Mouse (Mus musculus) hindbrain, embryonic 15.5 days (tissue): ENCODE measurements around the gene Pcbp3. TPM values are rescaled to one million over a fixed set of nuclear protein-coding genes. Genes with fewer than 3 reads are reported as not detected.
"Not testable (repeated sequence)": the region's sequence is repeated elsewhere in the genome, so short reads cannot be mapped to it uniquely, and the experiment has no call there.

ENCODE experiments used
- ATAC-seq: fragments of 200-750 bp; cut with Nextera tagmentation; 2 replicates; pipeline ENCODE4 v1.8.0; 2017; ENCODE audit warnings: low read depth, moderate number of reproducible peaks, moderate TSS enrichment; ENCODE audit not compliant: low FRiP score
- H3K27ac ChIP-seq: fragments of 300-500 bp; sonication (generic); replicated peaks from 2 replicates; pipeline ENCODE4 v1.5.1; 2015; ENCODE audit warnings: mild to moderate bottlenecking, inconsistent platforms
- H3K27me3 ChIP-seq: fragments of 300-500 bp; sonication (generic); 2 replicates; pipeline ENCODE4 v1.6.1; 2015; ENCODE audit warnings: control low read depth, inconsistent platforms
- H3K36me3 ChIP-seq: fragments of 300-500 bp; sonication (generic); 2 replicates; pipeline ENCODE4 v1.6.1; 2015; ENCODE audit warnings: control low read depth, inconsistent platforms
- H3K4me1 ChIP-seq: fragments of 300-500 bp; sonication (generic); replicated peaks from 2 replicates; pipeline ENCODE4 v1.6.1; 2015; ENCODE audit warnings: control low read depth, inconsistent platforms
- H3K4me2 ChIP-seq: fragments of 300-500 bp; sonication (generic); 2 replicates; pipeline ENCODE4 v1.6.1; 2015; ENCODE audit warnings: moderate library complexity, mild to moderate bottlenecking, inconsistent platforms
- H3K4me3 ChIP-seq: fragments of 300-500 bp; sonication (generic); 2 replicates; pipeline ENCODE4 v1.5.1; 2015; ENCODE audit warnings: mild to moderate bottlenecking, inconsistent platforms
- H3K9ac ChIP-seq: fragments of 300-500 bp; sonication (generic); 2 replicates; pipeline ENCODE4 v1.6.1; 2015; ENCODE audit warnings: inconsistent platforms
- H3K9me3 ChIP-seq: fragments of 300-500 bp; sonication (generic); 2 replicates; pipeline ENCODE4 v1.6.1; 2016; ENCODE audit warnings: control low read depth, inconsistent platforms
- WGBS: fragments of 180-500 bp; shearing (Covaris S2); methylation state at CpG from one replicate; pipeline ENCODE4 v1.1.7; 2015; 5-methylcytosine and 5-hydroxymethylcytosine counted together
- polyA plus RNA-seq: library from polyadenylated mRNA; unstranded; fragments of >200 nt; fragmentation: Nextera tagmentation; extraction: Ambion mirVana; gene quantifications from 2 replicates; pipeline ENCODE4 v1.2.1, GENCODE M21; 2015

Gene Pcbp3
- polyA plus RNA-seq, 1 experiment from 2014 or later: 88.7 TPM

DNA sequence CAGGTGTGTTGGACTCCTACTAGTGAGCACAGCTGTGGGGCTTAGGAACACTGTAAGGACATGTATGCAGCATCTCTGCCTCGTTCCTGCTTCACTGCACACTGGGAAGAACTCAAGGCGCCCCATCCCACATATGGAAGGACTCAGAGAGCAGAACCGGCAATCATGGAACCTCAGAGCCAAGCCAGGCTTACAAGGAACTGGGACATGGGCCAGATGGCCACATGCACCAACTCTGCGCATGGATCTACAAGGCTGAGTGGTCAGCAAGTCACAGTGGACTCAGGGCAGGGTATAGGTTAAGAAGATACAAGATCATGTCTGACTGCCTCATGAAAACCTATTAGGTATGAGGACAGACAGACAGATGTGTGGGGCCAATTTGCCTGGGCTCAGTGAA, 171.8 kb downstream of the Pcbp3 start:
- no peaks in the 10 kb centered on the region for H3K9me3 ChIP-seq
- H3K27ac ChIP-seq: no peak overlapping the region
- no peak for ATAC-seq
- peaks cover 7% of the 10 kb centered on the region; the same call in 1 of the 2 replicates for H3K4me1 ChIP-seq
- no peak overlapping the region for H3K4me3 ChIP-seq
- H3K27me3 ChIP-seq: no peaks in the 10 kb centered on the region
- H3K4me2 ChIP-seq: no peak overlapping the region
- H3K9ac ChIP-seq: no peak overlapping the region
- H3K36me3 ChIP-seq: no peaks in the 10 kb centered on the region
- WGBS: 80% methylated on average over 4 of the region's 4 CpGs

DNA sequence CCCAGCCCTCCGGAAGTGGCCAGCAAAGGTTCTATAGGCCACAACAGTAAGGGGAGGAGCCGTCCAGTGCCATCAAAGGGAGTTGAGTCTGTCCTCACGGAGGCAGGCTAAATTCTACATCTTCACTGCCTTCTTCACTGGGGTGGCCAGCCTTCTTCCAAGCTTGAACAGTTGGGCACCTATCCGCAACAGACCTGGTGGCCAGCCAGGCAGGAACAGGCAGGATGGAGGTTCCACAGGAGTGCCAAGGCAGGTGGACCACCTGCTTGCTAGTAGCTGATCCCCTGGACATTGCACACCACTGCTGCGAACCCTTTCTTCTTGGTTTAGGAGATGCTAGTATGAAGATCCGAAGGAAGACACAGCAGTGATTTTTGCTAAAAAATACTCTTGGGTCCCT, 176.4 kb downstream of the Pcbp3 start:
- H3K9me3 ChIP-seq: no peaks in the 10 kb centered on the region
- 82% methylated on average over 6 of the region's 6 CpGs for WGBS
- no peaks in the 10 kb centered on the region for H3K27me3 ChIP-seq
- H3K36me3 ChIP-seq: no peaks in the 10 kb centered on the region
- no peak overlapping the region for H3K4me2 ChIP-seq
- H3K27ac ChIP-seq: no peak overlapping the region
- H3K4me3 ChIP-seq: no peak overlapping the region
- no peak overlapping the region for H3K9ac ChIP-seq
- ATAC-seq: no peak
- H3K4me1 ChIP-seq: peaks cover 4% of the 10 kb centered on the region; the same call in 1 of the 2 replicates

DNA sequence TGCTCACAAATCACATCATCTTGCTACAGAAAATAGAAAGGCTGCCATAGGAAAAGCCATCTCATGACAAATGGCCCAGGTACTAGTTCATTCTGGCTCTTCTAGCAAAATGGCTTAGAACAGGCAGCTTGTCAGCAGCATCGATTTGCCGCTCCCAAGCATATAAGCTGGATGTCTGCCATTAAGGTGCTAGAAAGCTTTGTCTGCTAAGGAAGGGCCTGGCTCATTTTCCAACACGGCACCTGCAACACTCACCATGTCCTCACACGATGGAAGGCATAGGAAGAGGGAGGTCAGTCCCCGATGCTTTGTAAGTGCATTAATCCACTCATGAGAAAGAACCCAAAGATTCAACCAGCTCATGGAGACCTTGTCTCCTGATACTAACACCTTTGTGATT, 182.5 kb downstream of the Pcbp3 start:
- Histone ChIP-seq H3K27ac (no peak overlapping the region), H3K4me2 (no peak overlapping the region), H3K4me1 (no peaks in the 10 kb centered on the region), H3K36me3 (no peaks in the 10 kb centered on the region), H3K27me3 (no peaks in the 10 kb centered on the region), H3K4me3 (no peak overlapping the region), H3K9ac (no peak overlapping the region), H3K9me3 (no peaks in the 10 kb centered on the region)
- WGBS: 83% methylated on average over 5 of the region's 5 CpGs
- ATAC-seq: no peak

DNA sequence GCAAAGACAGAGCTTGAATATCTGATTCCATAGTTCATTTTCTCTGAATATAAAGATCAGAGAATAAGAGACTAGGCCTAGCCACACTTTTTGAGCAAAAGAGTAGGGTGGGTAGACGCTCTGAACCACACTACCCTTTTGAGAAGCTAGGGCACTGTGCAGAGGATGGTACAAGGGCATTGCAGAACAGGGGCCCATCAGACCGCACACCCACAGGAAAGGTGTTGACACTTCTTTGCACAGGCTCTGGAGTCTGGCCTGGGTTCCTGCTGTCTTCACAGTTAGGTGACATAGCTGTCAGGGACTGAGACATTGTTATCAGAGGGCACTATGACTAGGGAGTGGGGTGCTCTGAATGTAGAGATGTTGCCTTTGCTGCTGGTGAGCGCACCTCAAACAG, 190.1 kb downstream of the Pcbp3 start:
- Histone ChIP-seq H3K9ac (no peak overlapping the region), H3K4me3 (no peak overlapping the region), H3K27ac (no peak overlapping the region), H3K9me3 (no peaks in the 10 kb centered on the region), H3K4me1 (no peaks in the 10 kb centered on the region), H3K36me3 (no peaks in the 10 kb centered on the region), H3K27me3 (no peaks in the 10 kb centered on the region), H3K4me2 (no peak overlapping the region)
- ATAC-seq: no peak
- WGBS: 95% methylated on average over 3 of the region's 3 CpGs

DNA sequence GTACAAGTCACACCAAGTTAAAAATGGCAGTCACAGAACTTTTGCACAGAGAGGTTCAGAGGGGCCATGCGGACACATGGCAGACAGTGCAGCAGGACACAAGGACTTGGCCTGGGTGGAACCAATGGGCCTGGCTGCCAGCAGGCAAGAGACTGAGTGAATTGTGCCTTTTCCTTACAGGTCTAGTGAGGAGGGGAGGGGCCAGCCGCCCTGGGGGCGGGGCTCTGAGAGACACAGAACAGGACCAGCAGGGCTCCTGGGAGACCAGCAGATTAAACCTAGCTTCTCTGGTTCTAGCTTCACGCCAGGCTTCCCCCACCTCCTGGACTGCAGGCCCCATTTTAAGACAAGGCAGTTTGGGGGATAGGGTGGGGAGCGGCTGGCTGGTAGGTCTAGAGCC, 190.6 kb downstream of the Pcbp3 start:
- Histone ChIP-seq H3K9ac (no peak overlapping the region), H3K27ac (no peak overlapping the region), H3K9me3 (no peaks in the 10 kb centered on the region), H3K27me3 (no peaks in the 10 kb centered on the region), H3K4me1 (no peaks in the 10 kb centered on the region), H3K4me2 (no peak overlapping the region), H3K4me3 (no peak overlapping the region), H3K36me3 (no peaks in the 10 kb centered on the region)
- WGBS: 60% methylated on average over 5 of the region's 5 CpGs
- no peak for ATAC-seq

DNA sequence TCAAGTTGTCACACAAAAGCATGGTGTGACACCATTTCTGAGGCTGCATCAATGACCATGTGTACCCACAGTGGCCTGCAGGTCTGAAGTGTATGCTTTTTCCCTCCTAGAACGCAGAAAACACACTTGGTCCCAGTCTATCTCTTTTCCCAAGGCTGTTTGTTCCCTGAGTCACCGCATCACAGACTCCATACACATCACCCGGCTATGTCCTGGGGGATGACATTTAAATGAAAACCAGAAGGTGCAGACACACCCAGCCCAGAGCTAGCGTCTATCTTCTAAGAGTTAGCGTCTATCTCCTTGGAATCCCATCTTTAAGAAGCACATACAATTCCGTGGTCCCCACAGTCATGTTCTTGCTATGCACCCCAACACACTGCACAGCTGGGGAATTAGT, 192.1 kb downstream of the Pcbp3 start:
- Histone ChIP-seq H3K27ac (no peak overlapping the region), H3K4me1 (no peaks in the 10 kb centered on the region), H3K27me3 (no peaks in the 10 kb centered on the region), H3K36me3 (no peaks in the 10 kb centered on the region), H3K4me2 (no peak overlapping the region), H3K9me3 (no peaks in the 10 kb centered on the region), H3K9ac (no peak overlapping the region), H3K4me3 (no peak overlapping the region)
- WGBS: 95% methylated on average over 6 of the region's 6 CpGs
- ATAC-seq: no peak

DNA sequence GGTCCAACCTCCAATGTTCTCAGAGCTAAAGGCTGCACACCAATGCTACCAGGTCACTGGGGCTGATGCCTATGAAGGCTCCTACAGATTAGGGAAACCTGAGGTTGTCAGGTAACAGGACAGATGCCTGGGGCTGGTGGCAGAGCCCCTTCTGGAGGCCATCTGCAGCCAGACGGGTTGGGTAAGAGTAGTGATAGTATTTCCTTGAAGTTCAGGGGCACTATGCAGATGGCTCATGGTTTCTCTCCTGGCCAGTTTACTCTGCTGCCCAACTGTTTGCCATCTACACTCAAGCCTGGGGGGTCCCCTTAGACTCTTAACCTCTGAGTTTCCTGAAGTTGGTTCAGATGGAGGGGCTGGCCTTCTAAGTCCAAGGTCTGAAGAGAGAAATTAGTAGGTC, 195.5 kb downstream of the Pcbp3 start:
- no peaks in the 10 kb centered on the region for H3K9me3 ChIP-seq
- ATAC-seq: no peak
- H3K9ac ChIP-seq: no peak overlapping the region
- H3K27ac ChIP-seq: no peak overlapping the region
- WGBS: 96% methylated on average over 1 of the region's 1 CpGs
- H3K4me1 ChIP-seq: no peaks in the 10 kb centered on the region
- H3K36me3 ChIP-seq: no peaks in the 10 kb centered on the region
- H3K4me3 ChIP-seq: no peak overlapping the region
- no peak overlapping the region for H3K4me2 ChIP-seq
- no peaks in the 10 kb centered on the region for H3K27me3 ChIP-seq

DNA sequence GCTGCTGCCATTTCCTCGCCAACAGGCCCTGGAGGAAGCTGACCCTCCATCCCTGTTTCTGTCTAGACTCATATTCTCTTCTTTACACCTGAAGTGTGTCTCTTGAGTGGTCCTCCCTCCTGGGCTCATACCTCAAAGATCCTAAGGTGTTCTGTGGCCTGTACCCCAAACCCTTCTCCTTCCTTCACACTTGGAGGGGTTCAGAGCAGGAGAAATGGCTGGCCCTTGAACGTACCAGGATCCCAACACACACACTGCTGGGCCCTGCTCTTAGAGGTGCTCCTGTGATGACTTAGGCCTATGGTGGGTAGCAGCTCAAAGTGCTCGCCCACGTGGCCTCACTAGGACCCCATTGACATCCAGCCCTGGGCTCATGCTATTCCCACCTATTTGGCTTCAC, 196.8 kb downstream of the Pcbp3 start:
- no peaks in the 10 kb centered on the region for H3K4me1 ChIP-seq
- ATAC-seq: no peak
- H3K9me3 ChIP-seq: no peaks in the 10 kb centered on the region
- 93% methylated on average over 4 of the region's 4 CpGs for WGBS
- H3K27ac ChIP-seq: no peak overlapping the region
- H3K9ac ChIP-seq: no peak overlapping the region
- H3K4me2 ChIP-seq: no peak overlapping the region
- no peaks in the 10 kb centered on the region for H3K36me3 ChIP-seq
- no peaks in the 10 kb centered on the region for H3K27me3 ChIP-seq
- no peak overlapping the region for H3K4me3 ChIP-seq

DNA sequence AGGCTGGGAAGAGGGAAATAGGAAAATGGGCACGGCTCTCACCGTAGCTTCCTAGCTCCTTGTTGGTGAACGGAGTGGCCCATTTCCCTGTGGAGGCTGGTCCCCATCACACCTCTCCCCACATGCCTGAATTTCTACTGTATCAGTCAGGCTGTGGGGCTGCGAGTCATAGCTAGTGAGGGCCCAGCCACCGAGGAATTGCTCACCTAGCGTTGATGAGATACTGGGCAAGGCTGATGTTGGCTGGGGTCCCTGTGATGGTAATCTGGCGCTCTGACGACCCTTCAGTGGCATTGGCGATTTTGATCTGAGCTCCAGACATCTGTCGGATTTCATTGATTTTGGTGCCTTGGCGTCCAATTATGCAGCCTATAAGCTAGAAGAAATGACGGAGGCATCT, 198.7 kb downstream of the Pcbp3 start:
- Histone ChIP-seq H3K4me3 (no peak overlapping the region), H3K9me3 (no peaks in the 10 kb centered on the region), H3K27ac (no peak overlapping the region), H3K4me1 (no peaks in the 10 kb centered on the region), H3K36me3 (no peaks in the 10 kb centered on the region), H3K9ac (no peak overlapping the region), H3K4me2 (no peak overlapping the region), H3K27me3 (no peaks in the 10 kb centered on the region)
- WGBS: 96% methylated on average over 12 of the region's 12 CpGs
- ATAC-seq: no peak

DNA sequence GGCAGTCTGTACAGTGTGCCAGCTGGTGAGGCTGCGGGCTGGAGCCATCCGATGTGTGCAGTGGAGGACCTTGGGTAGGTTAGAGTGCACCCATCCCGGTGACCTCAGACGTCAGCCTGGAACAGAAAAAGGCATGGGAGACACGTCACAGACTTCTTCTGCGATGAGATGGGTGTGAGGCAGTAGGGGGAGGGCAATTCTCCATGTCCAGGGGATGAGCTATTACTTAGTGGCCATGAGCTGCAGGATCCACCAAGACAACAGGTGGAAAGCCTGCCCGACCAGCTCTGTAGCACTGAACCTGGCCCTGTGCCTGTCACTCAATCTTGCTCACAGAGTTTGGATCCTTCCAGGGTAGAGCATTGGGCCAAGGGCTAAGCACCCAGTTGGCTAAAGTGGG, 199.3 kb downstream of the Pcbp3 start:
- Histone ChIP-seq H3K36me3 (no peaks in the 10 kb centered on the region), H3K27ac (no peak overlapping the region), H3K9ac (no peak overlapping the region), H3K4me3 (no peak overlapping the region), H3K4me1 (no peaks in the 10 kb centered on the region), H3K4me2 (no peak overlapping the region), H3K27me3 (no peaks in the 10 kb centered on the region), H3K9me3 (no peaks in the 10 kb centered on the region)
- 85% methylated on average over 7 of the region's 7 CpGs for WGBS
- no peak for ATAC-seq

DNA sequence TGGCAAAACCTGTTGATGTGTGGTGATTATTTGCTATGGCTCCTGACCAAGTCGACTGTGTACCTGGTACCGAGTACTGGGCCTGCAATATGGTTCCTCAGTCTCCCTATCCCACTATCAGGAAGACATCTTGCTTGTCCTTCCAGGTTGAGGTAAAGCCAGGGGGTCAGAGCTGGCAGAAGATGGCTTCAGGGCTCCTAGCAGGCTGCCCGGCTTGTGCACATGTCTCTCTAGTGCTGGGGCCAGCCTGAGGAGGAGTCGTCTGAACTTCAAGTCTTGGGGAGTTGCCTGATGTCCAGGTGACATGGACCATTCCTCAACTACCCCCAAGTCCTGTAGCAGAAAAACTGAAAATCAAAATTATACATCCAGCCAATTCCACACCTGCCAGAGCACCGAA, 201.8 kb downstream of the Pcbp3 start:
- Histone ChIP-seq H3K4me2 (no peak overlapping the region), H3K27me3 (no peaks in the 10 kb centered on the region), H3K9me3 (no peaks in the 10 kb centered on the region), H3K27ac (no peak overlapping the region), H3K9ac (no peak overlapping the region), H3K4me1 (no peaks in the 10 kb centered on the region), H3K36me3 (no peaks in the 10 kb centered on the region), H3K4me3 (no peak overlapping the region)
- ATAC-seq: no peak
- 92% methylated on average over 5 of the region's 5 CpGs for WGBS

DNA sequence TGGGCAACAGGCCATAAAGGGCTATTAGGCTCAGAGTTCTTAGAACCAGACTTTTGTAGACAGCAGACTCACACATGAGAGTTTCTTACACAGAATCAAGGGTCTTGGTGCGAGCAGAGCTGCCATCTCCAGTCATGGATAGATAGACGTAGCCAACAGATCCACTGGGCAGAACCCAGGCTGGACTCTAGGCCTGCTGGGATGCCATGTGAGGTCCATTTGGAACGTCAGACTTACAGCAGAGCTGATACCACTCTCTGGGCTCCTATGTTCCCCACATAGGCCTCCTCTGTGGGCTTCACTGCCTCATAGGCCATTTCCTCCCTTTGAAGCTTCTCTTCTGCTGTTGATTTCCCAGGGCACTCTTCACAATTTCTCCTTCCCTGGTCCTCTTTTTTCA, 208.0 kb downstream of the Pcbp3 start:
- no peak for ATAC-seq
- H3K27me3 ChIP-seq: no peaks in the 10 kb centered on the region
- H3K36me3 ChIP-seq: no peaks in the 10 kb centered on the region
- peaks cover 4% of the 10 kb centered on the region; the same call in 1 of the 2 replicates for H3K9me3 ChIP-seq
- H3K27ac ChIP-seq: no peak overlapping the region
- 90% methylated on average over 3 of the region's 3 CpGs for WGBS
- no peaks in the 10 kb centered on the region for H3K4me1 ChIP-seq
- H3K4me2 ChIP-seq: no peak overlapping the region
- no peak overlapping the region for H3K9ac ChIP-seq
- no peak overlapping the region for H3K4me3 ChIP-seq

DNA sequence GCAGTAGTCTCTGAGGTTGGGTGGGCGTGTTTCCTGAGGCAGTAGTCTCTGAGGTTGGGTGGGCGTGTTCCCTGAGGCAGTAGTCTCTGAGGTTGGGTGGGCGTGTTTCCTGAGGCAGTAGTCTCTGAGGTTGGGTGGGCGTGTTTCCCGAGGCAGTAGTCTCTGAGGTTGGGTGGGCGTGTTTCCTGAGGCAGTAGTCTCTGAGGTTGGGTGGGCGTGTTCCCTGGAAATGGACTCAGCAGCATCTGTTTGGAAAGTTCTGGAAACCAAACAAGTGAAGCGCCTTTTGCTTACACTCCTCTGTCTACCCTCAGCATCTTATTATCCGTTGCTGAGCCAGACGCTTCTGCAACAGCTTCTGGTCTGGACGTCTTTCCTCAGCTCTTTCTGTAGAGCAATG, 217.4 kb downstream of the Pcbp3 start:
- not testable (repeated sequence) for H3K27me3 ChIP-seq, H3K9me3 ChIP-seq, H3K36me3 ChIP-seq, H3K4me1 ChIP-seq, H3K9ac ChIP-seq, ATAC-seq, H3K4me2 ChIP-seq, H3K4me3 ChIP-seq, H3K27ac ChIP-seq
- 64% methylated on average over 11 of the region's 11 CpGs for WGBS
